Mouse (Mus musculus): ENCODE results near the gene Slc2a2.

Gene Slc2a2

GRCm38 (mm10) chr3:28697797-28698196, at the start of gene Slc2a2:
Gene Slc2a2 (plus strand): TSS chr3:28697903.
- DNase-seq = peak; percentile 31 to 53

- DNase-seq = no peak
Observed at GRCm38 (mm10) chr3:28652574-28652973, 45.1 kb upstream of the Slc2a2 start.

- no peak for DNase-seq
Observed at GRCm38 (mm10) chr3:28653043-28653442, 44.7 kb upstream of the Slc2a2 start.

- DNase-seq = no peak
Observed at GRCm38 (mm10) chr3:28654740-28655139, 43.0 kb upstream of the Slc2a2 start.

- peak; percentile 43 to 66 for DNase-seq
Observed at GRCm38 (mm10) chr3:28658349-28658748, 39.4 kb upstream of the Slc2a2 start.

GRCm38 (mm10) chr3:28680851-28681250, 16.9 kb upstream of the Slc2a2 start:
- no peak for DNase-seq

GRCm38 (mm10) chr3:28681866-28682265, 15.8 kb upstream of the Slc2a2 start:
- DNase-seq = peak in 1 of 2 experiments; percentile 51

GRCm38 (mm10) chr3:28682411-28682810, 15.3 kb upstream of the Slc2a2 start:
- DNase-seq = no peak

- no peak for DNase-seq
Observed at GRCm38 (mm10) chr3:28685510-28685909, 12.2 kb upstream of the Slc2a2 start.

- no peak for DNase-seq
Observed at GRCm38 (mm10) chr3:28694811-28695210, 2.9 kb upstream of the Slc2a2 start.

GRCm38 (mm10) chr3:28695608-28696007, 2.1 kb upstream of the Slc2a2 start:
- peak; percentile 68 to 80 for DNase-seq

GRCm38 (mm10) chr3:28696162-28696561, 1.5 kb upstream of the Slc2a2 start:
- DNase-seq = peak; percentile 15 to 60

GRCm38 (mm10) chr3:28699601-28700000, 1.9 kb downstream of the Slc2a2 start:
- peak; percentile 49 to 67 for DNase-seq

- DNase-seq = peak; percentile 65 to 74
Observed at GRCm38 (mm10) chr3:28705522-28706137, 7.9 kb downstream of the Slc2a2 start.

- DNase-seq = no peak
Observed at GRCm38 (mm10) chr3:28706736-28707135, 9.0 kb downstream of the Slc2a2 start.

GRCm38 (mm10) chr3:28709740-28710139, 12.0 kb downstream of the Slc2a2 start:
- DNase-seq = no peak

GRCm38 (mm10) chr3:28713913-28714698, 16.4 kb downstream of the Slc2a2 start:
- DNase-seq = no peak

GRCm38 (mm10) chr3:28718521-28718920, 20.8 kb downstream of the Slc2a2 start:
- DNase-seq = no peak

- no peak for DNase-seq
Observed at GRCm38 (mm10) chr3:28721218-28721617, 23.5 kb downstream of the Slc2a2 start.

GRCm38 (mm10) chr3:28721838-28722237, 24.1 kb downstream of the Slc2a2 start:
- DNase-seq = peak; percentile 21 to 53

- DNase-seq = no peak
Observed at GRCm38 (mm10) chr3:28722531-28722930, 24.8 kb downstream of the Slc2a2 start.

- no peak for DNase-seq
Observed at GRCm38 (mm10) chr3:28723534-28723933, 25.8 kb downstream of the Slc2a2 start.

- no peak for DNase-seq
Observed at GRCm38 (mm10) chr3:28725203-28725602, 27.5 kb downstream of the Slc2a2 start.

GRCm38 (mm10) chr3:28726356-28726755, 28.7 kb downstream of the Slc2a2 start:
- no peak for DNase-seq

All from kidney, postnatal 25 days (tissue).